Mouse (Mus musculus): ENCODE measurements at regions not wholly inside any gene's neighbourhood (a gene's known extent, or its start where the extent isn't known, plus 50 kb on each side); places are given as distances from the start of the nearest gene placed in this dataset.

- no peak for DNase-seq
Observed at GRCm38 (mm10) chr16:51915034-51915928, 115.7 kb upstream of the Cblb start.

GRCm38 (mm10) chr16:51915929-51916308 lies 115.1 kb upstream of the Cblb start:
- no peak for DNase-seq

- no peak for DNase-seq
Observed at GRCm38 (mm10) chr16:51916337-51916736, 114.7 kb upstream of the Cblb start.

GRCm38 (mm10) chr16:51916820-51917219 lies 114.2 kb upstream of the Cblb start:
- DNase-seq = no peak

GRCm38 (mm10) chr16:51917540-51917939 lies 113.5 kb upstream of the Cblb start:
- DNase-seq = no peak

- no peak for DNase-seq
Observed at GRCm38 (mm10) chr16:51921025-51921424, 110.0 kb upstream of the Cblb start.

GRCm38 (mm10) chr16:51922589-51922988 lies 108.4 kb upstream of the Cblb start:
- DNase-seq = no peak

GRCm38 (mm10) chr16:51925639-51926038 lies 105.4 kb upstream of the Cblb start:
- DNase-seq = no peak

GRCm38 (mm10) chr16:51933122-51933521 lies 97.9 kb upstream of the Cblb start:
- no peak for DNase-seq

GRCm38 (mm10) chr16:51933965-51934364 lies 97.1 kb upstream of the Cblb start:
- no peak for DNase-seq

- no peak for DNase-seq
Observed at GRCm38 (mm10) chr16:51937298-51937697, 93.7 kb upstream of the Cblb start.

GRCm38 (mm10) chr16:51939061-51939460 lies 92.0 kb upstream of the Cblb start:
- DNase-seq = no peak

GRCm38 (mm10) chr16:51940574-51940973 lies 90.5 kb upstream of the Cblb start:
- DNase-seq = no peak

- no peak for DNase-seq
Observed at GRCm38 (mm10) chr16:51942431-51943130, 88.4 kb upstream of the Cblb start.

- no peak for DNase-seq
Observed at GRCm38 (mm10) chr16:51967051-51967845, 63.8 kb upstream of the Cblb start.

Measured in B cell, adult 2 months (primary cell).